In genomic region chr5:86745715-86746114, GRCm38 (mm10) we compare ENCODE assay signal across 38 mouse cellular contexts. TPM values are rescaled to one million over a fixed set of nuclear protein-coding genes. Genes with fewer than 3 reads are reported as not detected.
"Had no signal": no experiment of that assay in that cellular context is flagged by ENCODE, and none has a peak within 500 bp of the region (broad histone marks: within the 10 kb centered on the region; RNA-seq: fewer than 3 reads in every experiment).

Tmprss11e (minus strand) TSS chr5:86745815.

- H3K27me3 ChIP-seq: embryonic facial prominence, embryonic 12.5 days; embryonic facial prominence, embryonic 13.5 days; embryonic facial prominence, embryonic 15.5 days; forebrain, embryonic 12.5 days; forebrain, embryonic 15.5 days had no signal

- DNase-seq: cerebellum, adult 9-11 months; cerebellum, postnatal 10 days; cerebellum, postnatal 14 days; cerebellum, postnatal 25 days; cerebellum, postnatal 36 days; embryo, embryonic 11 days; forebrain, postnatal 0 days; gastrocnemius, adult 2 months; gastrocnemius, postnatal 10 days; gastrocnemius, postnatal 14 days; gastrocnemius, postnatal 25 days; gastrocnemius, postnatal 36 days; heart, adult 11 months; heart, adult 18-20 months; heart, adult 2 months had no signal

- ATAC-seq: forebrain, embryonic 15.5 days; forebrain, embryonic 16.5 days; forebrain, postnatal 0 days had no signal

RNA-seq across cellular contexts. Expression of gene Tmprss11e, which starts in this region (rescaled TPM):
- total RNA-seq: common myeloid progenitor, adult 5-6 weeks; gastrocnemius, adult 18-20 months; gastrocnemius, adult 2 months; gastrocnemius, adult 8-10 months; gastrocnemius, postnatal 10 days; gastrocnemius, postnatal 14 days; gastrocnemius, postnatal 25 days; gastrocnemius, postnatal 36 days; gastrocnemius, postnatal 4 days; granulocyte monocyte progenitor cell, adult 5-6 weeks; heart, adult 18-20 months; heart, adult 2 months; heart, adult 8-10 months had no signal
- polyA plus RNA-seq: cortical plate, adult 2 months; embryonic facial prominence, embryonic 10.5 days; embryonic facial prominence, embryonic 11.5 days; embryonic facial prominence, embryonic 12.5 days; erythroblast, embryonic 14.5 days; forebrain, embryonic 10.5 days; forebrain, embryonic 11.5 days; forebrain, embryonic 13.5 days; forebrain, embryonic 14.5 days; forebrain, embryonic 15.5 days; forebrain, embryonic 16.5 days; forebrain, postnatal 0 days; frontal cortex, adult 2 months; gonadal fat pad, adult 2 months; heart, embryonic 10.5 days had no signal
